Mouse (Mus musculus): Measurements from ENCODE around the gene Parp8. TPM values are rescaled to one million over a fixed set of nuclear protein-coding genes. Genes with fewer than 3 reads are reported as not detected.

The Parp8 gene
- total RNA-seq (2014; rRNA removed) (40.0 and 53.9 TPM in 2 replicates), polyA plus RNA-seq (2015; fragmentation: Nextera tagmentation; extraction: Ambion mirVana) (22.3 and 24.5 TPM in 2 replicates)

DNA sequence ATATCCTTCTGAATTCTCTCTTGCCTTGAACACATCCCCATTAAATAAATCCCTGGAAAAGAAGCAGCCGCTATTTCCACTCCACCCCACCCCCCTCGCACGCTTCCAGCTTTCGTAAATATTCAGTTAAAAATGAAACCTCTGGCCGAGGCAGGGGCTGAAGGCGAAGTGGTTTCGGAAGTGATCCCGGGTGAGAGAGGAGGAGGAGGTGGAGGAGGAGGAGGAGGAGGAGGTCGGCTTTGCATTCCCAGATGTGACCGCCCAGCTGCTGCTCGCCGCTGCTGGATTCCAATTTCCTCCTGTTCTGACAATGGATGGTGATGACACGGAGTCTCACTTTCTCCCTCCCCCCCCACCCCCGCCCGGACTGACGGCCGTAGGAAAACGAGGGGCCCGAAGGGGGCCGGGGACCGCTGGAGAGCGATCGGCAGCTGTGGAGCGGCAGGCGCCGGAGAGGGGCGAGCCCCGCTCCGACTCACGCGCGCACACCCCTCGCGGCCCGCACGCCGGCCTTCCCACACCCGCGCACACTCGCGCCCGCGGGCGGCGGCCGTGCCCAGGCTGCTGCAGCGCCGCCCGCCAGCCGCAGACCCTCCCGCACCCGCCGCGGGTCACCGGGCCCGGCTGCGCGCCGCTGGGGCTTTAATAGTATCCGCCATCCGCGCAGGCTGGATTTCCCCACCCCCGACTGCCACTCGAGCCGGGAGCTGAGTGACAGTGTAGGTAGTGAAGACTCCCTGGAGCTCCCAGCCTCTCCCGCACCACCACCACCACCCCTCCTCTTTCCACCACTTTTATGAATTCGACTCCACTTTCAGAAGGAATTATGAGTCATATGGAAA, at the start of gene Parp8:
Gene Parp8 (minus strand): TSS at position 312 of the 842 bp plus-strand sequence.
- Histone ChIP-seq H3K36me3 (ENCODE audit: insufficient read depth, low read length) (no peaks in the 10 kb centered on the region), H3K27ac (ENCODE audit: low read depth, low read length) (peak within 1 kb of the TSS; percentile 95), H3K4me3 (ENCODE audit: low read depth, low read length) (peak within 1 kb of the TSS; percentile 99), H3K9ac (replicated peaks; ENCODE audit: low read length, poor library complexity, severe bottlenecking) (peak within 1 kb of the TSS; percentile 98), H3K4me1 (ENCODE audit: insufficient read depth, low read length) (peaks cover 4% of the 10 kb centered on the region; the same call in 1 of the 2 replicates), H3K4me2 (ENCODE audit: low read depth, low read length, poor library complexity, severe bottlenecking) (peak within 1 kb of the TSS; percentile 69), H3K9me3 (ENCODE audit: low read length) (no peaks in the 10 kb centered on the region), H3K27me3 (ENCODE audit: insufficient read depth, low read length) (0 out of 2 replicates have a peak, but pooled peaks cover 2% of the 10 kb centered on the region)
- ATAC-seq (ENCODE audit: low FRiP score) = peak; percentile 79
- under 1% methylated on average over 49 of the region's 67 CpGs for WGBS
- no peak for TF ChIP-seq CTCF (IDR thresholded peaks at IDR 0.05)
- DNase-seq (ENCODE audit: low spot score) = peak; percentile 66

DNA sequence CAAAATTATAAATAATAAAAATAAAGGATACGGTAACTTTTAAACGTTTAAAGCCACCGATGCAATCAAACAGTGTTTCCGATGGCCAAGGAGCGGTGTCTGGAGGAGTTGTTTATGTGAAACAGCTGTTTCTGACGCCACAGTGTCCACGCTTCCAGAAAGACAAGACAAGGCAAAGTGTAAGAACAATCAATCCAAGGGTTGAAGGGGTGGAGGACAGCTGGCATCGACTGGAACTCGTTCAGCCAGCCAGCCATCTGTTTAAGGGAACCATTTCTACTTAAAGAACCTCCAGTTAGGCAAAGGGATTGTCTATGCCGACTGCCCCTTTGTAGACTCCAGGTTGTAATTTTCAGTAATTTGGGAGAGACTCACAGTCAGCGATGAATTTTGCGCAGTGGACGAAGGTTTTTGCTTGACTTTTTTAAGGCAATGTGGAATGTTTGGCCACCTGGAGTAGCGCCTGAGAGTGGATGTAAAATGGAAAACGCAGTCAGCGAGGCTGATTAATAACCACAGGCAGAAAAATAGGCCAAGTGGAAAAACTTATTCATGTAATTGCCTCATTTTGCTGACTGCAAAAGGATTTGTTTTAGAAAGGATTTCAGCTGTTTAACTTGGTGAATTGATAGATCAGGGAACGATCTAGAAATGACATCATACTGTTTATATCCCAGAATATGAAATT, 37.4 kb upstream of the Parp8 start:
- peak; percentile 9 for DNase-seq (ENCODE audit: low spot score)
- no peak overlapping the region for H3K4me2 ChIP-seq (ENCODE audit: low read depth, low read length, poor library complexity, severe bottlenecking)
- H3K36me3 ChIP-seq (ENCODE audit: insufficient read depth, low read length) = no peaks in the 10 kb centered on the region
- H3K4me3 ChIP-seq (ENCODE audit: low read depth, low read length) = no peak overlapping the region
- H3K27ac ChIP-seq (ENCODE audit: low read depth, low read length) = no peak overlapping the region
- H3K9me3 ChIP-seq (ENCODE audit: low read length) = no peaks in the 10 kb centered on the region
- WGBS = 79% methylated on average over 17 of the region's 17 CpGs
- TF ChIP-seq CTCF (IDR thresholded peaks at IDR 0.05) = no peak
- H3K4me1 ChIP-seq (ENCODE audit: insufficient read depth, low read length) = no peaks in the 10 kb centered on the region
- H3K27me3 ChIP-seq (ENCODE audit: insufficient read depth, low read length) = no peaks in the 10 kb centered on the region
- H3K9ac ChIP-seq (replicated peaks; ENCODE audit: low read length, poor library complexity, severe bottlenecking) = no peak overlapping the region
- ATAC-seq (ENCODE audit: low FRiP score) = no peak

DNA sequence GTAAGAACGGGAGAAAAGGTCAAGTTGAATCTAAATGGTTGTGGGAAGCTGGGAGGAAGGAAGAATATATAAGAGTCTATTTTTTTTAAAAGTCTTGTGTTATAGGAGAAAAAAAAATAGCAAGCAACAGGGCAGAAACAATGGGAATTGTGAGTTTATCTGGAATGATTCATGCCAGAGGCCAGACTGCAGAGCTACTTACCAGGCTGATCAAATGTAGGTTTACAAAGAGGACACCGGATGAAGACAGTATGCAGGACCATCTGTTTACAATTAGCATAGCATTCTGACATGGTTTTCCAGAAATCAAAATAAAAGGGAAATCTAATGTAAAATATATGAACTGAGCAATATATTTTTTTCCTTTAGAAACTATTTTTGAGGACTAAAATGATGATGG, 31.1 kb upstream of the Parp8 start:
- no peak for TF ChIP-seq CTCF (IDR thresholded peaks at IDR 0.05)
- 37% methylated on average over 2 of the region's 2 CpGs for WGBS
- H3K9ac ChIP-seq (replicated peaks; ENCODE audit: low read length, poor library complexity, severe bottlenecking) = no peak overlapping the region
- DNase-seq (ENCODE audit: low spot score) = no peak
- no peak overlapping the region for H3K4me2 ChIP-seq (ENCODE audit: low read depth, low read length, poor library complexity, severe bottlenecking)
- H3K4me3 ChIP-seq (ENCODE audit: low read depth, low read length) = no peak overlapping the region
- no peak overlapping the region for H3K27ac ChIP-seq (ENCODE audit: low read depth, low read length)
- H3K36me3 ChIP-seq (ENCODE audit: insufficient read depth, low read length) = no peaks in the 10 kb centered on the region
- ATAC-seq (ENCODE audit: low FRiP score) = no peak
- H3K9me3 ChIP-seq (ENCODE audit: low read length) = no peaks in the 10 kb centered on the region
- H3K27me3 ChIP-seq (ENCODE audit: insufficient read depth, low read length) = no peaks in the 10 kb centered on the region
- no peaks in the 10 kb centered on the region for H3K4me1 ChIP-seq (ENCODE audit: insufficient read depth, low read length)

DNA sequence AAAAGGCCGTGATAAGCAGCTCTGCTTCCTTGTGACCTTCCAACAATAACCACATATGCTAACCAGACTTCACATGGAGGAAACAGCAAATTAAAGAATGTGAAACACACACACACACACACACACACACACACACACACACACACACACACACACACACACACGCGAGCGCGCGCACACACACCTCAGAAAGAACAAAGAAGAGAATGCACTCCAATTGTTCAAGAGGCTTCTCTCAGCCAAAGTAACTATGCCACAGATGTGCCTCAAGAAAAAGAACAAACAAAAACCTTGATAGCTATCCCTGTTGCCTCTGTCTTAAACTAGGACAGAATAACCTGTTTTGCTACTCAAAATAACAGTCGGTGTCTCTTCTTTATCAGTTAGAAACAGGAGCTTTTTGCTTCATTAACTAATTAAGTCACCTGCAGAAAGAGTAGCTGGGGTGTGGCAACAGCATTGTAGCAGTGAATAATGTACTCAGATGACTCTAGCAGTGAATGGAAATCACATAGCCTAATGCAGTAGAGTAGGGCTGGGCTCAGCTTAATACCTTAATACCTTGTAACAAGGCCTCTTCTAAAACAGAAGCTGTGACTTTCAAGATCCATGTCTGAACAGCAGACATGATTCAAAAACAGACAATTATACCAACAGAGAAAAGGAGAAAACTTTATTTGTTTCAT, 29.6 kb upstream of the Parp8 start:
- H3K4me1 ChIP-seq (ENCODE audit: insufficient read depth, low read length) = no peaks in the 10 kb centered on the region
- no peaks in the 10 kb centered on the region for H3K36me3 ChIP-seq (ENCODE audit: insufficient read depth, low read length)
- no peak overlapping the region for H3K4me2 ChIP-seq (ENCODE audit: low read depth, low read length, poor library complexity, severe bottlenecking)
- no peaks in the 10 kb centered on the region for H3K9me3 ChIP-seq (ENCODE audit: low read length)
- no peak overlapping the region for H3K27ac ChIP-seq (ENCODE audit: low read depth, low read length)
- 89% methylated on average over 7 of the region's 7 CpGs for WGBS
- H3K9ac ChIP-seq (replicated peaks; ENCODE audit: low read length, poor library complexity, severe bottlenecking) = no peak overlapping the region
- ATAC-seq (ENCODE audit: low FRiP score) (no peak), DNase-seq (ENCODE audit: low spot score) (no peak)
- no peak overlapping the region for H3K4me3 ChIP-seq (ENCODE audit: low read depth, low read length)
- TF ChIP-seq CTCF (IDR thresholded peaks at IDR 0.05) = no peak
- no peaks in the 10 kb centered on the region for H3K27me3 ChIP-seq (ENCODE audit: insufficient read depth, low read length)

DNA sequence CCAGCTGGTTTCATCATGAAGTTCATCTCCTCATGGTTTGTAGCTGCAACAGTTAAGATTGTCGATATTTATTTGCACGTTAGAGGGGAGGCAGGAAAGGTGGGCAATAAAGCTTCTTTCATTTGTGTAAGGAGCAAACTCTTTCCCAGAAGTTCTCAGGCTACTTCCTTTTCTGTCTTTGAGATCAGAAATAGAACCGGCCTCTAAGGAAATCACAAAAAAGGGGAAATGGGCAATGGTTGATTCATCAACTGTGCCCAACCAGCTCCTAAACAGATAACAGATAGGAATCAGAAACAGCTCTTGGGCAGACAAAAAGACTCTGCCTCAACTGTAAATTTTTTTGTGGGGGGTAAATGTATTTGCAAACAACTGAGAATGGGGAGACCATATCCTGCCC, 27.4 kb upstream of the Parp8 start:
- TF ChIP-seq CTCF (IDR thresholded peaks at IDR 0.05) = no peak

More for the DNA sequence above, 27.4 kb upstream of the Parp8 start:
- DNase-seq (ENCODE audit: low spot score) (no peak), ATAC-seq (ENCODE audit: low FRiP score) (no peak)
- no peaks in the 10 kb centered on the region for H3K36me3 ChIP-seq (ENCODE audit: insufficient read depth, low read length)
- no peak overlapping the region for H3K4me3 ChIP-seq (ENCODE audit: low read depth, low read length)
- H3K9ac ChIP-seq (replicated peaks; ENCODE audit: low read length, poor library complexity, severe bottlenecking) = no peak overlapping the region
- H3K4me1 ChIP-seq (ENCODE audit: insufficient read depth, low read length) = no peaks in the 10 kb centered on the region
- 91% methylated on average over 3 of the region's 3 CpGs for WGBS
- H3K4me2 ChIP-seq (ENCODE audit: low read depth, low read length, poor library complexity, severe bottlenecking) = no peak overlapping the region
- no peaks in the 10 kb centered on the region for H3K9me3 ChIP-seq (ENCODE audit: low read length)
- H3K27me3 ChIP-seq (ENCODE audit: insufficient read depth, low read length) = no peaks in the 10 kb centered on the region
- H3K27ac ChIP-seq (ENCODE audit: low read depth, low read length) = no peak overlapping the region
